Mouse (Mus musculus): ENCODE data around the gene Cops7b.

DNA sequence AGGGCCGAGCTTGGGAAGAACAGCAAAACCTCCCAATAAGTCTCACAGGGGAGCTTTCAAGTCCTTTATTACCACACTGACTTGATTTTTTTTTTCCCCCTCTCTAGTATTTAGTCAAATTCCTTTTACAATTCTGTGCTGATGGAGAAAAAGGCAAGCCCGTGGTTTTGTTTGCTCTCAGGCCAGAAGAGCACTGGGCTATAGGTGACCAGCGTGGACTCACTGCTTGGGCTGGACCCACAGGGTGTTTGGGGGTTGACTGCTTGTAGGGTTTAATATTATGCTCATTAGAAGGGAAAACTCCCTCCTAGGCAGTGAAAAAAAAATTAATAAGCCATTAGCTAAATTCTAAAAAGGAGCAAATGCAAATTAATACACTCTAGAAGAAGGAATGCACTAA is 50.7 kb downstream of the Cops7b start:
- TF ChIP-seq CTCF (IDR thresholded peaks at IDR 0.05; ENCODE audit: borderline replicate concordance, control insufficient read depth, extremely low read depth, insufficient read depth, low read length, poor library complexity) (no peak), POLR2A (IDR thresholded peaks at IDR 0.05; ENCODE audit: control insufficient read depth, extremely low read depth, insufficient read depth, low read length, poor library complexity) (no peak)
